Mouse (Mus musculus) ES-E14 (cell line): ENCODE data around the gene Frmpd1. TPM values are rescaled to one million over a fixed set of nuclear protein-coding genes. Genes with fewer than 3 reads are reported as not detected.
A peak's percentile ranks its signal among the peaks of the same experiment; 100 is the strongest.

Experiments
- DNase-seq: peaks from one replicate; pipeline ENCODE4 v3.0.0-alpha.2; 2013; ENCODE audit warnings: low read depth, low spot score
- H3K27ac ChIP-seq: 2 replicates; pipeline ENCODE4 v1.5.1; 2012; ENCODE audit warnings: low read depth, mild to moderate bottlenecking, low read length, moderate library complexity, mixed read lengths; ENCODE audit not compliant: poor library complexity, insufficient read depth, severe bottlenecking
- H3K36me3 ChIP-seq: 2 replicates; pipeline ENCODE4 v1.6.1; 2012; ENCODE audit warnings: mild to moderate bottlenecking, low read length, moderate library complexity, mixed read lengths; ENCODE audit not compliant: control insufficient read depth, poor library complexity, insufficient read depth, severe bottlenecking
- H3K4me1 ChIP-seq, 2 experiments: fragments of 150-350 bp in 1 of 2; sonication (generic) in 1 of 2; 2 replicates each; pipeline ENCODE4 v1.6.1; 2012; ENCODE audit warnings: low read length in 2 of 2, mild to moderate bottlenecking in 1 of 2, mixed read lengths in 1 of 2; ENCODE audit not compliant: control insufficient read depth in 2 of 2, insufficient read depth in 2 of 2, poor library complexity in 1 of 2
- H3K4me3 ChIP-seq, 2 experiments: fragments of 150-350 bp in 1 of 2; sonication (generic) in 1 of 2; 2 replicates each; pipeline ENCODE4 v1.5.1; 2012; ENCODE audit warnings: low read length in 2 of 2, low read depth in 1 of 2, mild to moderate bottlenecking in 1 of 2, mixed read lengths in 1 of 2; ENCODE audit not compliant: insufficient read depth in 1 of 2, poor library complexity in 1 of 2, severe bottlenecking in 1 of 2
- H3K9ac ChIP-seq: 2 replicates; pipeline ENCODE4 v1.6.1; 2012; ENCODE audit warnings: low read depth, mild to moderate bottlenecking, low read length, mixed read lengths; ENCODE audit not compliant: poor library complexity, insufficient read depth, severe bottlenecking
- H3K9me3 ChIP-seq: fragments of 150-350 bp; sonication (generic); 2 replicates; pipeline ENCODE4 v1.6.1; 2012; ENCODE audit warnings: low read depth, mild to moderate bottlenecking, low read length; ENCODE audit not compliant: control insufficient read depth, insufficient read depth
- CHD2 ChIP-seq: IDR thresholded peaks from 2 replicates; pipeline ENCODE4 v1.6.1; 2014; ENCODE audit warnings: mild to moderate bottlenecking, low read depth, low read length, inconsistent platforms
- HCFC1 ChIP-seq: IDR thresholded peaks from 2 replicates; pipeline ENCODE4 v1.6.1; 2012; ENCODE audit warnings: low read length, inconsistent platforms, borderline replicate concordance; ENCODE audit not compliant: insufficient read depth
- MAFK ChIP-seq: IDR thresholded peaks from 2 replicates; pipeline ENCODE4 v1.6.1; 2014; ENCODE audit warnings: mild to moderate bottlenecking, low read depth, low read length, inconsistent platforms; ENCODE audit not compliant: insufficient read depth
- ZC3H11A ChIP-seq: IDR thresholded peaks from 2 replicates; pipeline ENCODE4 v1.6.1; 2012; ENCODE audit warnings: low read depth, mild to moderate bottlenecking, inconsistent platforms, low read length, borderline replicate concordance
- ZNF384 ChIP-seq: IDR thresholded peaks from 2 replicates; pipeline ENCODE4 v1.6.1; 2012; ENCODE audit warnings: low read depth, low read length, inconsistent platforms
- in situ Hi-C, 2 experiments: fragments of 600-800 bp; cut with MboI; formaldehyde crosslinking; loops; one replicate each; pipeline ENCODE4 v1.15.1; 2025; ENCODE audit warnings: low sequenced_read_pairs in 2 of 2, inconsistent platforms in 1 of 2; ENCODE audit not compliant: unreplicated experiment in 2 of 2
- total RNA-seq: library from RNA; depleted of rRNA; stranded (reverse); fragments of 300-350 nt; gene quantifications from 2 replicates; pipeline ENCODE4 v1.2.3, GENCODE M21; 2012; rRNA removed

The Frmpd1 gene
- total RNA-seq, 1 experiment: 1.3 TPM

DNA sequence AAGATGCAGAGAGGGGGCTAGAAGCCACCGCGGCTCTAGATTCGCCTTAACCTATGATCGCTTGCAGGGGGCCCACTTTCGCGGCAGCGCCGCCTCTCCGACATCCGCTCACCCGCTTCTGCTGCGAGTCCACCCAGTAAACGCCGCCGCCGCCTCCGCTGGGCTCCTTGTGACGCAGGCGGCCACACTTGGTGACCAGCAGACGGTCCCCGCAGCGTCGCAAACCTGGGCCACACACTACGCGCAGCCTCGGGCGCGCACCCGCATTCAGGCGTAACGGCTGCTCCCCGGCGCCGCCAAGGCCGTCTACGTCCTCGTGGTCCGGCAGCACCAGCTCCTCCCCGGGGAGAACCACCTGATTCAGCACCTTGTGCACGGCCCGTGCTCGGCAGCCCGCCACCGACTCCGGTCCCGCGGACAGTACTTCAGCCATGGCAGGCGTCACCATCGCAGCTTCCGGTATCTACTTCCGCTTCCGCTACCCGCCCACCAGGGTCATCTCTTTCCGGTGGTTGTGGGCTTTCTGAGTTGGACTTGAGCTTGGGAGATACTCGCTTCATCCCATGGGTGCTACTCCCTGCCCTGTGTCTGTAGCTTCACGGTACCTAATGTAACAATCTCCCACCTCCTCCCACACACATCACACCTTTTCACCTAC is 135.6 kb downstream of the Frmpd1 start:
- in situ Hi-C loops: no loop called here
- Histone ChIP-seq H3K27ac (no peak overlapping the region), H3K36me3 (peaks cover 10% of the 10 kb centered on the region; the same call in 1 of the 2 replicates), H3K9me3 (no peaks in the 10 kb centered on the region), H3K9ac (peak overlapping the region; percentile 84), H3K4me3 (peak overlapping the region; percentile 78 to 80), H3K4me1 (peaks cover 4 to 7% of the 10 kb centered on the region in 2 experiments; a peak in 3 of 4 replicates)
- TF ChIP-seq HCFC1: peak; percentile 60; the same call in 1 of the 2 replicates
- no peak for TF ChIP-seq ZC3H11A
- peak; percentile 46 for DNase-seq

DNA sequence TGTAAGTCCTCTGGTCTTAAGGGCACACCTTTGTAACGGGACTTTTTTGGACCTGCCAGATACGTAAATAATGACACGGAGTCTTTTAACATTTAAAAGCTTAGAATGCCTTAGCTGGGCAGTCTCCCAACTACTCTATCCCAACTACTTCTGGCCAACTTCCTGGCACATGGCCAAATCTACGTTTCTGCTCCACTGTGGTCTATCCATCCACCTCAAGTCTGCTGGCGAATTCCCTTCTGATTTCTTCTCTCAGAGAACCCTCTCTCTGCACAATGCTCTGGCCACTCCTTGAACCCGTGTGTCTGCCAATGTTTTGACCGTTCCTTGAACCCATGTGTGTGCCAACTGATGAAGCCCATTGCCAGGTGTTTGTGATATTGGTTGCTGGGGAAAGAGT is 146.5 kb downstream of the Frmpd1 start:
- no peak overlapping the region for H3K27ac ChIP-seq
- DNase-seq: no peak

DNA sequence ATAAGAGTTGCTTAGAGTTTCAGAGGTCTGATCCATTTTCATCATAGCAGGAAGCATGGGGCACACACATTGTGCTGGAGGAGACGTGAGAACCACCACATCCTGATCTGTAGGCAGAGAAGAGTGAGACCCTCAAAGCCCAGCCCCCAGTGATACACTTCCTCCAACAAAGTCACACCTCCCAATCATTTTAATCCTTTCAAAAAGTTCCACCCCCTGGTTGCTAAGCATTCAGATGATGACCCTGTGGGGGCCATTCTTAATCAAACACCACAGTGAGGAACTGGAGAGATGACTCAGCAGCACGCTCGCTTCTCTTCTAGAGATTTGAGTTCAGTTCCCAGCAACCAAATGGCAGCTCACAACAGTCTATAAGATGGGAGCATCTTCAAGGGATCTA is 147.8 kb downstream of the Frmpd1 start:
- H3K4me1 ChIP-seq: no peaks in the 10 kb centered on the region
- no peak overlapping the region for H3K9ac ChIP-seq
- TF ChIP-seq HCFC1 (no peak), ZC3H11A (no peak), CHD2 (no peak), ZNF384 (no peak), MAFK (no peak)
- no peak for DNase-seq
- no peak overlapping the region for H3K4me3 ChIP-seq
- no peaks in the 10 kb centered on the region for H3K9me3 ChIP-seq
- in situ Hi-C loops: no loop called here
- H3K36me3 ChIP-seq: no peaks in the 10 kb centered on the region
- H3K27ac ChIP-seq: no peak overlapping the region

More for the DNA sequence above, 146.5 kb downstream of the Frmpd1 start:
- in situ Hi-C loops: no loop called here
- Histone ChIP-seq H3K4me3 (no peak overlapping the region), H3K9ac (no peak overlapping the region), H3K36me3 (no peaks in the 10 kb centered on the region), H3K4me1 (no peaks in the 10 kb centered on the region), H3K9me3 (no peaks in the 10 kb centered on the region)
- TF ChIP-seq MAFK: no peak
- no peak for TF ChIP-seq CHD2
- no peak for TF ChIP-seq ZC3H11A
- TF ChIP-seq ZNF384: no peak
- TF ChIP-seq HCFC1: no peak

Other genes with a start within 250 kb of the Frmpd1 start
- 38.2 and 41.5 TPM in 2 replicates for gene Grhpr, start 203.5 kb upstream of the Frmpd1 start, total RNA-seq
- 8.2 and 8.3 TPM in 2 replicates for gene Zbtb5, start 172.5 kb upstream of the Frmpd1 start, total RNA-seq
- gene Polr1e, start 166.3 kb upstream of the Frmpd1 start, total RNA-seq: 27.3 and 33.0 TPM in 2 replicates
- 3.3 and 4.2 TPM in 2 replicates for gene Fbxo10, start 100.3 kb upstream of the Frmpd1 start, total RNA-seq
- 237 and 275 TPM in 2 replicates for gene Tomm5, start 76.8 kb upstream of the Frmpd1 start, total RNA-seq
- gene Trmt10b, start 112.3 kb downstream of the Frmpd1 start, total RNA-seq: 8.8 TPM in 2 replicates
- gene Dcaf10, start 157.2 kb downstream of the Frmpd1 start, total RNA-seq: 8.2 and 9.0 TPM in 2 replicates
- gene Exosc3, start 157.9 kb downstream of the Frmpd1 start, total RNA-seq: 56.7 and 64.5 TPM in 2 replicates
- gene Slc25a51, start 223.9 kb downstream of the Frmpd1 start, total RNA-seq: 30.7 and 38.1 TPM in 2 replicates